Mouse (Mus musculus) frontal cortex, adult 2 months (tissue): ENCODE results near the gene Tmem178b. TPM values are rescaled to one million over a fixed set of nuclear protein-coding genes. Genes with fewer than 3 reads are reported as not detected.

Experiments used
- DNase-seq, 2 experiments: peaks; one replicate each; pipeline ENCODE4 v3.0.0; 2022; ENCODE audit warnings: low spot score in 1 of 2; ENCODE audit errors: extremely low spot score in 1 of 2
- polyA plus RNA-seq: library from polyadenylated mRNA; depleted of rRNA; stranded (reverse); fragments of >200 nt; gene quantifications from 2 replicates; pipeline ENCODE4 v1.2.3, GENCODE M21; 2012; rRNA removed

The Tmem178b gene
- polyA plus RNA-seq, 1 experiment = 72.4 TPM

DNA sequence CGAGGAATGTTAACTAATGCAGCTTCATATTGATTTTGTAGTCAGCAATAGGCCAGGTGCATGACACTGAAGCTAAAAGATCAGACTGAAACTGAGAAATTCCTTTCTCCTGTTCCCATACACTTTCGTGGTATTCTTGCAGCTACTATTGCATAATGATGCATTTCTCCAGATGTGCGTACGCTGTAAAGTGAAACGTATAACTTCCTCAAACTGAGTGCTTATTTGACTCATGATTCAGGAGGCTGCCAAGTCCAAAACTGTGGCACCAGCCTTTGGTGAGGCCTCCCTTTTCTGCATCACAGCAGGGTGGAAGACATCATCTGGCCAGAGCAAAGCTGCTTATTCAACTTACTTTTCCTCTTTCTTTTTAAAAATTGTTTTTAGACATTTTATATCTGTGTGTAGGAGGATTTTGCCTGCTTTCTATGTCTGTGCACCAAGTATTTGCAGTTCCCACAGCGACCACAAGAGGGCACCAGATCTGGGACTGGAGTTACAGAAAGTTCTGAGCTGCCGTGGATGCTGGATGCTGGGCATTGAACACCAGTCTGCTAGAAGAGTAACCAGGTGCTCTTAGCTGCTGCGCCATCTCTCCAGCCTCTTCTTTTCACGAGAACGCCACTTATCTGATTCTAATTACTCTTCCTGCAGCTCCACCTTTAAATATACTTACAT is 362.9 kb downstream of the Tmem178b start:
- peak; percentile 59 to 88 for DNase-seq

DNA sequence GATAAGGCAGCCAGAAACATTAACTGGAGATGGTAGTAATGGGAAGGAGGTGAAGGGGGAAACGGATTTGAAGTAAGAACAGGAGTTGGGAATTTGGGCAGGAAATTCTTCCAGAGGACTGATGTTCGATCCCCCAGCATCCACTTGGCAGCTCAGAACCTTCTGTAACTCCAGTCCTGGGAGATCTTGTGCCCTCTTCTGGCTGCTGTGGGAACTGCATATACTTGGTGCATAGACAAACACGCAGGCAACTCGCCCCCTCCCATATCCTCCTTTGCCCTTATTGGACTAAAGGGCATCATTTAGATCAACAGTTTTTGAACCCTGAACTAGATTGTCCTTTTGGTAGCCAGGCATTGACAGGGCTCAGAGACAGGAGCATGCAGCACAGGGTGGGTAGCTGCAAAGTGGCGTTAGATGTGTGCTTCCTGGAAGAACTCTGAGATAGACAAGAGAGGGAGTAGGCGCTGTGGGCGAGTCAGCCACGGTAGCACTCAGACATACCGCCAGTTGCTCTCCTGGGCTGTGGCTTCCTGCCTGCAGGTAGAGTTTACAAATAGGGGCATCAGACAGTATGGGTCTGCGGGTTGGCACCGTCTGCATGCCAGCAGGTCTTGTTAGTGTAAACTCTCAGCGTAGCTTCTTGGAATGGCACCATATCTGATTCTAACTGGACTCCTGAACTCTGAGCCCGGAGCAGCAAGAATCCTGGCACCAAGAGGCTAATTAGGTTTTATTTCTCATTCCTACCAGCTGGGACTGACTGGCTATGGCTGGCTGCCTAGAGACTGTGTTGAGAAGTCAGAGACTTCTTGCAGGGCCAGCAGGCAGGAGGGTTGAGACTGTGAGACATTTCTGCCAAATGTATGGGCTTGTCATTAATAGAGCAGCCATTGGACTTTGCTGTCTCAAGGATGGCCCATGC is 364.0 kb downstream of the Tmem178b start:
- peak in 1 of 2 experiments; percentile 70 for DNase-seq

DNA sequence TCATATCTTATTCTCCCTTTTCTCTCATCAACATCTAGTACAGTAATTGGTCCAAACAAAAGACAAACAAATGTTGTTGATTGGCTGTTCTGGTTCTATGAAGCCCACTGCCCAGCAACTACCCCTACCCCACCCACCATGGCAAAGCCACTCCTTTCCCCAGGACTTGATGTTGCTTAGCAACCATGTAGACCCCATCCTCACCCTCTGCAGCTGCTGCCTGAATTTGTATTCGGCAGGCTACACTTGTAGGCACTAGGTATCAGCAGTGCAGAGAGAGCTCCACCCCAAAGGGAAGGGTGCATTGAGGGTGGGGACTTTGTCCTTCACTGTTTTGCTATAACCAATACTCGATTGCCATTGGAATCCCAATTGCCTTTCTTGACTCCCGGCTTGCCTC is 365.8 kb downstream of the Tmem178b start:
- DNase-seq = no peak

DNA sequence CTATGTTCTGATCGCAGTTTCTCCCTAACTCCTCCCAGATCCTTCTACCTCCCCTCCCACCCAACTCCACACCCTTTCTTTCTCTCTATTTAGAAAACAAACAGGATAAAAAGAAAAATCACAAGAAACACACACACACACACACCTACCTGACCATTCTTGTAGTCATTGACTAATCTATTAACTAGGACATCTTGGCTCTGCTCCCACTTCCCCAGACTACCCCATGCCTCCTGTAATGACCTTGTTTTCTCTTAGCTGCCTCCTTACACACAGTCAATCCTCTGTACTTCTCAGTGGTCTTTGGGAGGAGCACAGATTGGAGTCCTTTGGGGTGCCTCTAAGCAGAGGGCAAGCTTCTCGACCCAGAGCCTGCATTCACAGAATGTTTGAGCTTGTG is 367.6 kb downstream of the Tmem178b start:
- DNase-seq = no peak

DNA sequence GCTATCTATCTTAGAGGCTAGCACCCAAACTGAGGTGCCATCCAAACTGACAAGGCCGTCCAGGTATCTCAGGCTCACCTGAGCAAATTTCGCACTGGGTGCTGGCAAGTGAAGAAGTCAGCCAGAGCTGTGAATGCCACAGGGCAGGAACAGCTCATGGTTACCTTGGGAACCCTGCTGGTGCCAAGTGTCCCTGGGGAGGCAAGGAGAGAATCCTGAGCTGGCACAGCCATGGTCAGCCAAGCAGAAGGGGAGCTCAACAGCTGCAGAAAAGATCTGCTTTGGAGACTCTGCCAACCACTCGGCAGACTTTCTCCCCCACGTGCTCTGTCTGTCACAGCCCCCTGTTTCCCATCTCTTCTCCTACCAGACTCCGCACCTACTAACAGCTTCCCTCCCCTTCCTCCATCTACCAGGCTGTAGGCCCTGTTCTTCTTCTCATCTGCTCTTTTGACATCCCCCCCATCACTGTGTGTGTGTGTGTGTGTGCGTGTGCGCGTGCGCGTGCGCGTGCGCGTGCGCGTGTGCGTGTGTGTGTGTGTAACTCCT is 374.4 kb downstream of the Tmem178b start:
- DNase-seq = no peak

DNA sequence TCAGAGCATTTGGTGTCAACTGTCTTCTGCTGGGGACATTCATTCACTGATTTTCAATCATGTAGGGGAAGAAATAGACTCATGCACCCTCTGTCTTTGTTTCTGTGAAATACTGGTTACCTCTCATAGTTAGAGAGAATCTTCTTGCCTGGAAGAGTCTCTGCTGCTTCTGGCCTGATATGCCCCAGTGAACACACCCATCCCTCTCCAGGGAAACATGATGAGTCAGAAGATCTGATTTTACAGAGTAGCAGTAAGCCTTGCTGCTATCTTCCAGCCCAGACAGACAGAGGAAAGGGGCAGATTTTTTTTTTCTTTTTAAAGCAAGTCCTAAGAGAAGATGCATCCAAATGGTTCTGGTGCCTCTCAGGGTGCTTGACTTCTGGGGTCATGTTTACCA is 376.9 kb downstream of the Tmem178b start:
- DNase-seq = peak in 1 of 2 experiments; percentile 45

DNA sequence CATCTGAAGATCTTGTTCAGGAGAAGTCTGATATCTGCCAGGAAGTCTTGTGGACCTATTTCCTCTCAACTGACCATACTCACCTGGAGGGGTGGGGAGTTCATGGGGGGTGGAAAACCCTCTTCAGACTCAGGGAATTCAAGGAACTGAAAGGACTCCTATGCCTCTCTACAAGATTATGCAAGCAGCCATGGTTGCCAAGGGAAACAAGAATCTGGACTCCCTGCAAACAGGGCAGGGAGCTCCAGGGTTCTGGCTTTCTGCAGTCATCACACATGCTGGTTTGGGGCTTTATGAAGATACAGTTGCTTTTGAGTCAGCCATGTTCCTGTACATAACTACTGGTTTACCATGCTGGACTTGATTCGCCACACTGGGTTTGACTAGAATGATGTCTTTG is 390.6 kb downstream of the Tmem178b start:
- DNase-seq = no peak

DNA sequence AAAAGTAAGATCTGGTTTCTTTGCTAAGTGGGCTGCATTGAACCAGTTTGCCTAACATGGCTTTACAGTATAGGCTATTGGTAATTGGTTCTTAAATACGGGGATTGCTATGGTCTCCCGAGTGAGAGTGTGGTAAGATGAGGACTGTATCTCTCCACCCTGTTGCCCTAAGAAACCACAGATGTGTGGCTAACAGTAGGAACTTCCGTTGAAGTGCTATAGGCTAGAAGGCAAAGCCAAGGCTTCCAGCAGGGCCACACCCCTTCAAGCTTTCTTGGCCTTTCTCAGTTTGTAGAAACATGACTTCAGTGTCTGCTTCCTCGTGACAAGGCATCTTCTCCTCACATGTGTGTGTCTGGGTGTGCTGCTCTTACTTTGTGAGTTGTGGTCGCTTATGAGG is 427.6 kb downstream of the Tmem178b start:
- DNase-seq = no peak

DNA sequence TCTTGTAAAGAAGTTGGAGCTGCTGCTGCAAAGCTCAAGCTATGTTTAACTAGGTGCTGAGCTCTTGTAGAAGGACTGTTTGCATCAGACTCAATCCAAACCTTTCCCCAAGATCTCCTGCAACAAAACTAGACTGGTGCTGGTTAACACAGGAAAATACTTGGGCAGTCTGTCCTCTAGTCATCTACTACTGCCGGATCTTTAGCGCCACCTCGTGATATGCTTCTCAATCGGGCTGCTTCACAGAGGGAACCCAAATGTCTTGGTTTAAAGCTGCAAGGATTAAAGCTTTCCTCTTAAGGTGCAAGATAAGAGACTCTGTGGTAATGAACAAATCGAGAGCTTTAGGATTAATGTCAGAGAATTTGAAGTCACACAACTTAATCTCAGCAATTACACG is 430.3 kb downstream of the Tmem178b start:
- DNase-seq = peak; percentile 70 to 93

Other genes starting within 250 kb of the Tmem178b start
- 36.9 and 38.2 TPM in 2 replicates for gene Braf, start 147.8 kb upstream of the Tmem178b start, polyA plus RNA-seq
- 295 and 302 TPM in 2 replicates for gene Mrps33, start 62.3 kb upstream of the Tmem178b start, polyA plus RNA-seq